Mouse (Mus musculus) forebrain, embryonic 10.5 days (tissue): ENCODE results near the gene C1ra. TPM values are rescaled to one million over a fixed set of nuclear protein-coding genes. Genes with fewer than 3 reads are reported as not detected.
"Not testable (repeated sequence)": the region's sequence is repeated elsewhere in the genome, so short reads cannot be mapped to it uniquely, and the experiment has no call there.

ENCODE experiments used
- DNase-seq: peaks from one replicate; pipeline ENCODE4 v3.0.0-alpha.2; 2017; ENCODE audit warnings: low spot score; ENCODE audit errors: extremely low spot score
- H3K27ac ChIP-seq: fragments of 300-500 bp; sonication (generic); 2 replicates; pipeline ENCODE4 v1.5.1; 2016; ENCODE audit warnings: mild to moderate bottlenecking
- H3K27me3 ChIP-seq: fragments of 300-500 bp; sonication (generic); 2 replicates; pipeline ENCODE4 v1.6.1; 2016; ENCODE audit warnings: mild to moderate bottlenecking; ENCODE audit not compliant: poor library complexity, severe bottlenecking
- H3K36me3 ChIP-seq: fragments of 300-500 bp; sonication (generic); replicated peaks from 2 replicates; pipeline ENCODE4 v1.6.1; 2016; ENCODE audit warnings: mild to moderate bottlenecking, moderate library complexity
- H3K4me1 ChIP-seq: fragments of 300-500 bp; sonication (generic); 2 replicates; pipeline ENCODE4 v1.6.1; 2016
- H3K4me3 ChIP-seq: fragments of 300-500 bp; sonication (generic); 2 replicates; pipeline ENCODE4 v1.5.1; 2016; ENCODE audit warnings: mild to moderate bottlenecking, moderate library complexity
- H3K9me3 ChIP-seq: fragments of 300-500 bp; sonication (generic); 2 replicates; pipeline ENCODE4 v1.6.1; 2016; ENCODE audit warnings: mild to moderate bottlenecking, moderate library complexity
- WGBS: fragments of 180-500 bp; shearing (Covaris S2); methylation state at CpG from one replicate; pipeline ENCODE4 v1.1.7; 2016; 5-methylcytosine and 5-hydroxymethylcytosine counted together
- polyA plus RNA-seq: library from polyadenylated mRNA; unstranded; fragments of >200 nt; fragmentation: Nextera tagmentation; extraction: Ambion mirVana; gene quantifications from 2 replicates; pipeline ENCODE4 v1.2.1, GENCODE M21; 2016

The C1ra gene
- polyA plus RNA-seq, 1 experiment from 2014 or later = 0.15 TPM

DNA sequence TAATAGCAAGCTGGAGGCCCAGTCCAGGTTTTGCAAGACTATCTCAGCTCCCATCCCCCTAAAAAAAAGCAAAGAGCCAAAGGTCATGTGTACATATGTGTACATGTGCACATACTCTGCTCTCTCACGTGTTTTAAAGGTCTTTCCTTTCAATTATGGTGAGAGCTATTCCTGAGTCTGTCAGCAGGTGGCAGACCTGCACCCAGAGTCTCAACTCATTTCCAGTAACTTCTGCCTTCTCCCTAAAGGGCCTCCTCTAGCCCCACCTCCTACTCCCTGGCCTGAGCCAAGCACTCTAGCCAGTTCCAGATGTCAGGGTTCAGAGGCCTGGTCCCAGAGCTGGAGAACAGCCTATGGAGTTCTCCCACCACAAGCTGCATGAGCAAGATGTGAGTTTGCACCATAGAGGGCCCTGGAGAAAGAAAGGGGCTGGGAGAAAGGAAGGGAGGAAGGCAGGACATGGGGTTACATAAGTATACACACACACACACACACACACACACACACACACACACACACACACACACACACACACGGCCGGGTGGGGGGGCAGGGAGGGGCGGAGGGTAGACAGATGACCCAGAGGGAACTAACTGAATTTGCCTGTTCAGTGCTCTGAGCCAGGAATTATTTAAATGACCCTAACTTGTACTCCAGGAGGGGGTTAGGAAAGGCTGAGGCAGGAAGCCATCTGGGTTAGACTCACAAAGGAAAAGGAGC, 19.2 kb upstream of the C1ra start, which contains the start of gene C1rl:
Gene C1rl (plus strand): TSS at position 272 of the 720 bp plus-strand sequence.
- H3K4me1 ChIP-seq = peaks cover 7% of the 10 kb centered on the region
- WGBS = 55% methylated on average over 2 of the region's 4 CpGs
- no peaks in the 10 kb centered on the region for H3K27me3 ChIP-seq
- H3K9me3 ChIP-seq = peaks cover 8% of the 10 kb centered on the region; the same call in 1 of the 2 replicates
- H3K36me3 ChIP-seq = no peaks in the 10 kb centered on the region
- H3K4me3 ChIP-seq = no peak within 1 kb of the TSS
- DNase-seq = peak; percentile 66
- H3K27ac ChIP-seq = peak within 1 kb of the TSS; percentile 76

DNA sequence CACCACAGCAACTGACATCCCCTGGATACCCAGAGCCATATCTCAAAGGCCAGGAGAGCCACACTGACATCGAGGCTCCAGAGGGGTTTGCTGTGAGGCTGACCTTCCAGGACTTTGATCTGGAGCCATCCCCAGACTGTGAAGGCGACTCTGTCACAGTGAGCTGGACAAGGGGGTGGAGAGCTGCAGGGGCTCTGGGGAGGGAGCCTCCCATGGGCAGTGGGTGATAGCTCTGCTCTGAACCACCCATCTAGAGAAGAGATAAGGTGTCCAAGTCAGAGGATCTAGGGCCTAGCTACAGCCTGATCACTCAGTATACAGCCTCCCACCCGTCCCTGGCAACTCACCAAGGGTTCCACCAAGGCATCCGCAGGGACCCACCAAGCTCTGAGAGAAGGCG, 18.3 kb upstream of the C1ra start:
- Histone ChIP-seq H3K9me3 (peaks cover 8% of the 10 kb centered on the region; the same call in 1 of the 2 replicates), H3K4me1 (peaks cover 7% of the 10 kb centered on the region), H3K27me3 (no peaks in the 10 kb centered on the region), H3K4me3 (no peak overlapping the region), H3K36me3 (no peaks in the 10 kb centered on the region), H3K27ac (peak overlapping the region; percentile 76; the same call in 1 of the 2 replicates)
- WGBS = 82% methylated on average over 5 of the region's 5 CpGs
- no peak for DNase-seq

DNA sequence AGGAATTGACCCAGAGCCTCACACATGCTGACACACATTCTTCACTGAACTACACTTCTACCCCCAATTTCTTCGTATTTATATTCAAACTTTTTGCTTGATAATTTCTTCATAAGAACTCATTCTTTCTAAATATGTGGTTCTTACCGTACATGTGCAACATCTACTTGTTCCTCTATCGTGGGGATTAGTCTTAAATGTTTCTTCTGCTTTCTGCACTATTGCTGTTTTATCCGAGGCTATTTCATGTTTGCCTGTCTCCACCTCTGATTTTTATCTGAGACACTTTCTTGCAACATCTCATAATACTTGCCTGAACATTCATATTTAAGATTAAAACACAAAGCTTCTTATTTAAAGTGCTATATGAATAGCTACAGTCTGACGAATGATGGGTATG, 16.2 kb upstream of the C1ra start:
- H3K9me3 ChIP-seq = peaks cover 8% of the 10 kb centered on the region; the same call in 1 of the 2 replicates
- DNase-seq = no peak
- H3K27ac ChIP-seq = no peak overlapping the region
- no peaks in the 10 kb centered on the region for H3K36me3 ChIP-seq
- whole genome bisulfite sequencing = 91% methylated on average over 5 of the region's 5 CpGs
- H3K4me1 ChIP-seq = peaks cover 7% of the 10 kb centered on the region
- H3K27me3 ChIP-seq = no peaks in the 10 kb centered on the region
- H3K4me3 ChIP-seq = no peak overlapping the region

DNA sequence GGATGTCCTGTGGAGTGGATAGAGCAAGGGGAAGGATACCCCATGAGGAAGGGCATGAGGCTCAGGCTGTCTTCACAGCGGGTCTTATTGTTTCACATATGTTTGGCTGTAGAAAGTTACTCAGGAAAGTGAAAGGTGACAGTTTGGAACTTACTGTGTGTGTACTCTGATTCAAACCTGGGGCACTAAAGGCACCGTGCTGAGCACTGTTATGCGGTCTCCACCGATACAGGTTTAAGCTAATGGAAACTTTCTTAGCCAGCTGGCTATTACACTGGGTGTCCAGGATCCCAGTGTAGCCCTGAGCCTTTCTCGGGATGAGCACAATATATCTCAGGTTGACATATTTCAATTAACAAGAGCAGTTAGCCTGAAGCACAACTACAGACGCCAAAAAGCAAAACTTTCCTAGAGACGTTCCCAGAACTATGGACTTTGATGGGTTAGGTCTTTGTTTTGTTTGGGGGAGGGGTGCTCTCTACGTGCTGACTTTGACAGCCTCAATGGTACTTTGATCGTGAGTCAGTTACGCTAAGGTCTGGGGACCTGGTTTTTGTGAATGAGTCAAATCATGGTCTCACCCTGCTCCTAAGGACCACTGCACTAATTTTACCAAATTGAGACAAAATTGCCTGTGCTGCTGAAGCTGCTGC, 12.2 kb upstream of the C1ra start:
- Histone ChIP-seq H3K27ac (no peak overlapping the region), H3K9me3 (peaks cover 8% of the 10 kb centered on the region; the same call in 1 of the 2 replicates), H3K27me3 (no peaks in the 10 kb centered on the region), H3K4me1 (no peaks in the 10 kb centered on the region), H3K36me3 (no peaks in the 10 kb centered on the region), H3K4me3 (no peak overlapping the region)
- no peak for DNase-seq
- 51% methylated on average over 10 of the region's 10 CpGs for WGBS

DNA sequence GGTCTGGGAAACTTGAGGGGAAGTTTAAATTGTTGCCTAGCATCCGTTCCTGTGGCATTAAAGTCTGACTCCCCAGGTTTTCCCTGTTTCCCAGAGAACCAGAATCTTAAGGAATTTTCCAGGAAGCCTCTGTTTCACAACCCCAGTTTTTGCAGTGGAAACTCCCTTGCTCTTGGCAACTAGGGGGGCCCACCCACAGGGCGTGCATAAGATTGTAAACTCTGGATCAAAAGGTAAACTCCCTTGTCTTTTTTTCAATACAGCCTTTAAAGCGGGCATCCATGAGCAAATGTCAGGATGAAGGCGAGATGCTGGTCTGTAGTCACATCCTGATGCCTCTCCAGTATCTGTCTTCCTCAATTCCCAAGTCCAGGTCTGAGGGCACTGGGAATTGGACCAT, 10.7 kb upstream of the C1ra start:
- no peak overlapping the region for H3K27ac ChIP-seq
- 87% methylated on average over 4 of the region's 4 CpGs for WGBS
- H3K36me3 ChIP-seq = no peaks in the 10 kb centered on the region

DNA sequence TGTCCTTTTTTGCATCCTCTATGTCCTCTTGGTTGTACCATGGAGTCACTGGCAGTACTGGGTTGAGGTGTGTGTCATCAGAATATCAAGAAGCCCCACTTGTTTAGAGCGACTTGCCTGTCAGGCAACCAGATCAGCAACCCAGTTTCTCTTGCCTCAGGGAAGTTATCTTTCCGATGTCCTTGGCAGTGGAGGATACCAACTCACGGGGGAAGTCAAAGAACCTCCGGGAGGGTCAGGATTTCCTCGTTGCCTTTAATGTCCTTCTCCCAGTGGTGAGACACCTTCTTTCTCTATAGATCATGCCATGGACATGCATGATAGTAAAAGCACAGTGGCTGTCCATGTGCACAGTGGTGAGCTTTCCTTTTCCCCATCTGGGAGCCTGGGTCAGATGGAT, 10.2 kb upstream of the C1ra start:
- 90% methylated on average over 5 of the region's 5 CpGs for WGBS
- H3K9me3 ChIP-seq = no peaks in the 10 kb centered on the region
- H3K4me3 ChIP-seq = no peak overlapping the region
- no peaks in the 10 kb centered on the region for H3K27me3 ChIP-seq
- H3K27ac ChIP-seq = no peak overlapping the region
- H3K36me3 ChIP-seq = no peaks in the 10 kb centered on the region
- DNase-seq = no peak
- H3K4me1 ChIP-seq = no peaks in the 10 kb centered on the region

More for the DNA sequence above, 10.7 kb upstream of the C1ra start:
- Histone ChIP-seq H3K4me1 (no peaks in the 10 kb centered on the region), H3K9me3 (no peaks in the 10 kb centered on the region), H3K27me3 (no peaks in the 10 kb centered on the region), H3K4me3 (no peak overlapping the region)
- no peak for DNase-seq

DNA sequence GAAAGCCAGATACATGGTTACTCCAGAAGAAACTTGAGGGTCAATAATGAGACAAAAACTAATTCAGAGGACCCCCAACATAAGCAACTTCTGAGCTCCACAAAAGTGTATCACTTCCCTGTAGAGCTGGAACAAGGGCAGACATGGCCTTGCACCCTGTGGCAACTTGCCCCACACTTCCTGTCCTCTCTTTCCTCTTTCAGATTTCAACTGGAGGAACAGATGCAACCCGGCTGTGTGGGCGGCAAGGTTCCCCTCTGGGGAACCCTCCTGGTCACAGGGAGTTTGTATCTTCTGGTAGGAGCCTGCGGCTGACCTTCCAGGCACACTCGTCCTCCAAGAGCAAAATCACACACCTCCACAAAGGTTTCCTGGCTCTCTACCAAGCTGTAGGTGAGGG, 7.2 kb upstream of the C1ra start:
- Histone ChIP-seq H3K27ac (no peak overlapping the region), H3K27me3 (no peaks in the 10 kb centered on the region), H3K9me3 (no peaks in the 10 kb centered on the region), H3K36me3 (no peaks in the 10 kb centered on the region), H3K4me3 (no peak overlapping the region), H3K4me1 (no peaks in the 10 kb centered on the region)
- DNase-seq = no peak
- 80% methylated on average over 4 of the region's 4 CpGs for WGBS

DNA sequence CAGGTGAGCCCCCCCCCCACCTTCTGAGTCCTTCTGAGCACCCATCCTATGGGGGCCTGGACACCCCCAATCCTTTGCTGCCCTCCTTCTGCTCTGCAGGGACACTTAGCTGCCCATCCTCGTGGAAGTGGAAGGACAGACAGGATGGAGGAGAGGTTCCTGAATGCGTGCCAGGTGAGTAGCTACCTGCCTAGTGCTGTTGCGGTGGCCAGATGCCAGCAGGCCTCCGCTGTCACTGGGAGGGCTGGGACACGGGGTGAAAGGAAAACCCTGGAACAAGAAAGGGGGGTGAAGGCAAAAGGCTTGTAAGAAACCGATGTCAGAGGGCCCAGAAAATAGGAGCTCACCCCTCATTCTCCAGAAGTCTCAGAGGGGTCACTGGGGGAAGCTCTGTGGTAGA, 5.2 kb upstream of the C1ra start:
- no peak for DNase-seq
- Histone ChIP-seq H3K27me3 (no peaks in the 10 kb centered on the region), H3K9me3 (no peaks in the 10 kb centered on the region), H3K36me3 (no peaks in the 10 kb centered on the region), H3K4me1 (no peaks in the 10 kb centered on the region), H3K4me3 (no peak overlapping the region), H3K27ac (no peak overlapping the region)
- 90% methylated on average over 6 of the region's 6 CpGs for WGBS

DNA sequence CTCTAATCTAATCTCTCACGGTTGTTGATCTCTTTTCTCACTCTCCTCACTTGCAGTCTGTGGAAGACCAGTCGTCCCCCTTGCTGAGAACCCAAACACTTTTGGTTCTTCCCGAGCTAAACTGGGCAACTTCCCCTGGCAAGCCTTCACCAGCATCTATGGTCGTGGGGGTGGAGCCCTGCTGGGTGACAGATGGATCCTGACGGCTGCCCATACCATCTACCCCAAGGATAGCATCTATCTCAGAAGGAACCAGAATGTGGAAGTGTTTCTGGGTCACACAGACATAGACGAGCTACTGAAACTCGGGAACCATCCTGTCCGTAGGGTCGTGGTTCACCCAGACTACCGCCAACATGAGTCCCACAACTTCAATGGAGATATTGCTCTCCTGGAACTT, 3.9 kb upstream of the C1ra start:
- Histone ChIP-seq H3K4me3 (no peak overlapping the region), H3K9me3 (no peaks in the 10 kb centered on the region), H3K27me3 (no peaks in the 10 kb centered on the region), H3K4me1 (no peaks in the 10 kb centered on the region), H3K27ac (no peak overlapping the region), H3K36me3 (no peaks in the 10 kb centered on the region)
- 88% methylated on average over 10 of the region's 10 CpGs for WGBS
- no peak for DNase-seq

DNA sequence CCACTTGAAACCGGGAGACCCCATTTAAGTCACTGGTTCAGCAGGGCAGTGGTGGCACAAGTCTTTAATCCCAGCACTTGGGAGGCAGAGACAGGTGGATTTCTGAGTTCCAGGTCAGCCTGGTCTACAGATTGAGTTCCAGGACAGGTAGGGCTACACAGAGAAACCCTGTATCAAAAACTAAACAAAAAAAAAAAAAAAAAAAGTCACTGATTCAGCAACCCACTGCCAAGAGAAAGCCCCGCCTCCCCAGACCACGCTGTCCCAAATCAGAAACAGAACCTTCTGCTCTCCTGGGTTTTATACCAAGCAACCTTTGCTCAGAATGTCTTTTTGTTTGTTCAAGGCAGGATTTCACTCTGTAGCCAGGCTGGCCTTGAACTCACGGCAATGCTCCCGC, 3.0 kb upstream of the C1ra start:
- not testable (repeated sequence) for DNase-seq, H3K9me3 ChIP-seq, H3K27ac ChIP-seq, H3K27me3 ChIP-seq, H3K4me3 ChIP-seq, H3K4me1 ChIP-seq, H3K36me3 ChIP-seq
- 94% methylated on average over 5 of the region's 5 CpGs for WGBS

DNA sequence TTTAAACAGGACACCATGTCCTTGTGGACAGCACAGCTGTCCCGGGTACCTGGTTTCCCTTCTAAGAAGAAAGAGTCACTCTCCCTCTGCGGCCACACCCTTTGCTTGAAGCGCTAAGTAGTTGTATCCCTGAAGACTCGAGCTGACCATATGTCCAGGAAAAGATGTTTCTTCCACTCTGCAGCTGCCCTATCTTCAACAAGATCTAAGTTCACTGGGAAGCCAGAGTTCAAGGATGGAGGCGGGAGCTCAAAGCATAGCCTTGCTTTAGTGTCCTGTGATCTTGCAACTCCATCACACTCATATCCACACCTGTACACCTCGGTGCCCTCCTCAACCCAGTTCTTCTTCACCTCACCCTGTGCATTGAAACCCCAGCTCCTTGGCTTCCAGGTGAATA, 269 bp upstream of the C1ra start:
- 70% methylated on average over 6 of the region's 6 CpGs for WGBS

DNA sequence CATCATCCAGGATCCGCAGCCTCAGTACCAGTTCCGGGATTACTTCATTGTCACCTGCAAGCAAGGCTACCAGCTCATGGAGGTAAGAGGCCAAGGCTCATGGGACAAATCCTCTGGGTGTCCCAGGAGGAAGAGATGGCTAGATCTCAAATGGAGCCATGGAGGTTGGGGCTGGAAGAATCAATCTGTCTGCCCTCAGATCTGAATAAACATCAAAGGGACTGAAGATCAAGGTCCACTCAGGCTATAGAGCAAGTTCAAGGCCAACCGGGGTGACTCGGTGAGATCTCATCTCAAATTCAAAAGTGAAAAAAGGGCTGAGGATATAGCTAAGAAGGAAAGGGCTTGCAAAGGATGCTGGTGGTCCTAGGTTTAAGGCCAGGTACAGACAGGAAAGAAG, 5.5 kb downstream of the C1ra start:
- H3K4me1 ChIP-seq, H3K4me3 ChIP-seq, H3K9me3 ChIP-seq, H3K27ac ChIP-seq, H3K36me3 ChIP-seq, DNase-seq, H3K27me3 ChIP-seq: not testable (repeated sequence)
- 95% methylated on average over 4 of the region's 4 CpGs for WGBS

More for the DNA sequence above, 269 bp upstream of the C1ra start:
- no peaks in the 10 kb centered on the region for H3K9me3 ChIP-seq
- H3K27me3 ChIP-seq = no peaks in the 10 kb centered on the region
- no peak overlapping the region for H3K4me3 ChIP-seq
- no peaks in the 10 kb centered on the region for H3K4me1 ChIP-seq
- H3K36me3 ChIP-seq = no peaks in the 10 kb centered on the region
- no peak for DNase-seq
- H3K27ac ChIP-seq = no peak overlapping the region

DNA sequence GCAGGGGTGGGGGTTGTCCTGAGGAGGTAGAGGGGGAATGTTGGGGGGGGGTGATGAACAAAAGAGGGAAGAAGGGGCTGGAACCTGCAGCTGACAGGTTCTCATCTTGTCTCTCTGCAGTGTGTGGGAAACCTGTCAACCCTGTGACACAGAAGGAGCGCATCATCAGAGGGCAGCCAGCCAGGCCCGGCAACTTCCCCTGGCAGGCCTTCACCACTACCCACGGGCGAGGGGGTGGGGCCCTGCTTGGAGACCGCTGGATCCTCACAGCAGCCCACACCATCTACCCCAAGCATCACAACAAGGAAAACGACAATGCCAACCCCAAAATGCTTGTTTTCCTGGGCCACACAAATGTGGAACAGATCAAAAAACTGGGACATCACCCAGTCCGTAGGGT, 9.9 kb downstream of the C1ra start:
- DNase-seq, H3K36me3 ChIP-seq, H3K4me1 ChIP-seq, H3K27ac ChIP-seq, H3K9me3 ChIP-seq, H3K27me3 ChIP-seq, H3K4me3 ChIP-seq: not testable (repeated sequence)
- WGBS = 82% methylated on average over 7 of the region's 7 CpGs
